Mouse (Mus musculus) ES-E14 (cell line): ENCODE data around the gene Prpf31.

Experiments used
- ZC3H11A ChIP-seq: IDR thresholded peaks from 2 replicates; pipeline ENCODE4 v1.6.1; 2012; ENCODE audit warnings: low read depth, mild to moderate bottlenecking, inconsistent platforms, low read length, borderline replicate concordance
- ZNF384 ChIP-seq: IDR thresholded peaks from 2 replicates; pipeline ENCODE4 v1.6.1; 2012; ENCODE audit warnings: low read depth, low read length, inconsistent platforms

DNA sequence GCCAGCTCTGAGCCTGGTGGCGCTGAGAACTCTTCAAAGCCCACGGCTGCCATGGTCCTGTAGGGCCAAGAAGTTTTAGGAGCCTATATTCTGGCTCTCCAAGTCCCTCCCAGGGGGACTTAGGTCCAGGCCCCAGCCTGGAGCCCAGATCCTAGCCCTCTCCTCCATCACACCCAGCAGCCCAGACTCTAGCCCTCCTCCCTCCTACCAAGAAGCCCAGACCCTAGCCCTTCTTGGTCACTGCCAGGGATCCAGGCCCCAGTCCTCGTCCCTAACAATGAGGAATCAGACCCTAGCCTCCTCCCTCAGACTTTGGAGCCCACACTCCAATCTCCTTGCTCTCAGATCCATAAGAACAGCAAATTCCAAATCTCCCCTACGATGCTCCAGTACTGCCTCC is 755 bp upstream of the Prpf31 start:
- TF ChIP-seq ZNF384 (no peak), ZC3H11A (no peak)
